Mouse (Mus musculus): ENCODE measurements around the gene Vat1. TPM values are rescaled to one million over a fixed set of nuclear protein-coding genes. Genes with fewer than 3 reads are reported as not detected.

Gene Vat1
- polyA plus RNA-seq, 1 experiment from 2014 or later, result 95.6 TPM

- TF ChIP-seq CTCF (IDR thresholded peaks at IDR 0.05; ENCODE audit: low read depth), result no peak
- ATAC-seq, result no peak
- H3K9ac ChIP-seq (ENCODE audit: low read depth, low read length), result no peak overlapping the region
- no peaks in the 10 kb centered on the region for H3K4me1 ChIP-seq (replicated peaks; ENCODE audit: control insufficient read depth, insufficient read depth, low read length)
- no peaks in the 10 kb centered on the region for H3K27me3 ChIP-seq (replicated peaks; ENCODE audit: control insufficient read depth, insufficient read depth, low read length)
- peaks cover 70% of the 10 kb centered on the region for H3K36me3 ChIP-seq (ENCODE audit: control insufficient read depth, insufficient read depth)
- no peak overlapping the region for H3K4me3 ChIP-seq (ENCODE audit: low read depth, low read length)
- no peak overlapping the region for H3K4me2 ChIP-seq (replicated peaks; ENCODE audit: low read depth)
- 85% methylated on average over 12 of the region's 12 CpGs for WGBS
- H3K9me3 ChIP-seq (ENCODE audit: control insufficient read depth), result no peaks in the 10 kb centered on the region
- H3K27ac ChIP-seq (ENCODE audit: low read depth, low read length), result no peak overlapping the region; the same call in 1 of the 2 replicates
Measured at GRCm38 (mm10) chr11:101458217-101458616, 7.8 kb downstream of the Vat1 start.

GRCm38 (mm10) chr11:101457631-101458030, 8.4 kb downstream of the Vat1 start:
- Histone ChIP-seq H3K9me3 (ENCODE audit: control insufficient read depth) (no peaks in the 10 kb centered on the region), H3K27ac (ENCODE audit: low read depth, low read length) (no peak overlapping the region; the same call in 1 of the 2 replicates), H3K36me3 (ENCODE audit: control insufficient read depth, insufficient read depth) (peaks cover 68% of the 10 kb centered on the region), H3K4me2 (replicated peaks; ENCODE audit: low read depth) (no peak overlapping the region), H3K27me3 (replicated peaks; ENCODE audit: control insufficient read depth, insufficient read depth, low read length) (no peaks in the 10 kb centered on the region), H3K4me1 (replicated peaks; ENCODE audit: control insufficient read depth, insufficient read depth, low read length) (no peaks in the 10 kb centered on the region), H3K4me3 (ENCODE audit: low read depth, low read length) (no peak overlapping the region), H3K9ac (ENCODE audit: low read depth, low read length) (no peak overlapping the region)
- TF ChIP-seq CTCF (IDR thresholded peaks at IDR 0.05; ENCODE audit: low read depth), result no peak
- 91% methylated on average over 9 of the region's 9 CpGs for WGBS
- no peak for ATAC-seq

- TF ChIP-seq CTCF (IDR thresholded peaks at IDR 0.05; ENCODE audit: low read depth), result no peak
- Histone ChIP-seq H3K36me3 (ENCODE audit: control insufficient read depth, insufficient read depth) (peaks cover 51% of the 10 kb centered on the region), H3K27me3 (replicated peaks; ENCODE audit: control insufficient read depth, insufficient read depth, low read length) (no peaks in the 10 kb centered on the region), H3K27ac (ENCODE audit: low read depth, low read length) (no peak overlapping the region), H3K9me3 (ENCODE audit: control insufficient read depth) (no peaks in the 10 kb centered on the region), H3K4me3 (ENCODE audit: low read depth, low read length) (no peak overlapping the region), H3K4me2 (replicated peaks; ENCODE audit: low read depth) (no peak overlapping the region), H3K9ac (ENCODE audit: low read depth, low read length) (no peak overlapping the region), H3K4me1 (replicated peaks; ENCODE audit: control insufficient read depth, insufficient read depth, low read length) (no peaks in the 10 kb centered on the region)
- ATAC-seq, result no peak
- 53% methylated on average over 7 of the region's 7 CpGs for WGBS
Measured at GRCm38 (mm10) chr11:101455627-101456026, 10.4 kb downstream of the Vat1 start.

- no peaks in the 10 kb centered on the region for H3K4me1 ChIP-seq (replicated peaks; ENCODE audit: control insufficient read depth, insufficient read depth, low read length)
- no peak for TF ChIP-seq CTCF (IDR thresholded peaks at IDR 0.05; ENCODE audit: low read depth)
- H3K4me2 ChIP-seq (replicated peaks; ENCODE audit: low read depth), result no peak overlapping the region
- peaks cover 42% of the 10 kb centered on the region for H3K36me3 ChIP-seq (ENCODE audit: control insufficient read depth, insufficient read depth)
- no peak for ATAC-seq
- no peaks in the 10 kb centered on the region for H3K9me3 ChIP-seq (ENCODE audit: control insufficient read depth)
- H3K4me3 ChIP-seq (ENCODE audit: low read depth, low read length), result no peak overlapping the region
- no peaks in the 10 kb centered on the region for H3K27me3 ChIP-seq (replicated peaks; ENCODE audit: control insufficient read depth, insufficient read depth, low read length)
- no peak overlapping the region for H3K9ac ChIP-seq (ENCODE audit: low read depth, low read length)
- WGBS, result 62% methylated on average over 6 of the region's 6 CpGs
- H3K27ac ChIP-seq (ENCODE audit: low read depth, low read length), result no peak overlapping the region
Measured at GRCm38 (mm10) chr11:101454702-101455101, 11.3 kb downstream of the Vat1 start.

- no peak overlapping the region for H3K9ac ChIP-seq (ENCODE audit: low read depth, low read length)
- H3K27me3 ChIP-seq (replicated peaks; ENCODE audit: control insufficient read depth, insufficient read depth, low read length), result no peaks in the 10 kb centered on the region
- no peaks in the 10 kb centered on the region for H3K9me3 ChIP-seq (ENCODE audit: control insufficient read depth)
- H3K36me3 ChIP-seq (ENCODE audit: control insufficient read depth, insufficient read depth), result peaks cover 17% of the 10 kb centered on the region
- no peak for TF ChIP-seq CTCF (IDR thresholded peaks at IDR 0.05; ENCODE audit: low read depth)
- ATAC-seq, result peak; percentile 62
- H3K4me3 ChIP-seq (ENCODE audit: low read depth, low read length), result no peak overlapping the region
- peak overlapping the region; percentile 51 for H3K4me2 ChIP-seq (replicated peaks; ENCODE audit: low read depth)
- peak overlapping the region; percentile 51 for H3K27ac ChIP-seq (ENCODE audit: low read depth, low read length)
- WGBS, result 49% methylated on average over 10 of the region's 10 CpGs
- H3K4me1 ChIP-seq (replicated peaks; ENCODE audit: control insufficient read depth, insufficient read depth, low read length), result 0 out of 2 replicates have a peak, but pooled peaks cover 5% of the 10 kb centered on the region
Measured at GRCm38 (mm10) chr11:101452093-101452774, 13.8 kb downstream of the Vat1 start.

- H3K36me3 ChIP-seq (ENCODE audit: control insufficient read depth, insufficient read depth), result peaks cover 14% of the 10 kb centered on the region; the same call in 1 of the 2 replicates
- H3K4me1 ChIP-seq (replicated peaks; ENCODE audit: control insufficient read depth, insufficient read depth, low read length), result 0 out of 2 replicates have a peak, but pooled peaks cover 5% of the 10 kb centered on the region
- H3K27me3 ChIP-seq (replicated peaks; ENCODE audit: control insufficient read depth, insufficient read depth, low read length), result no peaks in the 10 kb centered on the region
- TF ChIP-seq CTCF (IDR thresholded peaks at IDR 0.05; ENCODE audit: low read depth), result no peak
- no peak overlapping the region for H3K9ac ChIP-seq (ENCODE audit: low read depth, low read length)
- ATAC-seq, result no peak
- H3K27ac ChIP-seq (ENCODE audit: low read depth, low read length), result peak overlapping the region; percentile 51; the same call in 1 of the 2 replicates
- H3K4me3 ChIP-seq (ENCODE audit: low read depth, low read length), result no peak overlapping the region
- H3K4me2 ChIP-seq (replicated peaks; ENCODE audit: low read depth), result peak overlapping the region; percentile 51
- 74% methylated on average over 10 of the region's 10 CpGs for WGBS
- no peaks in the 10 kb centered on the region for H3K9me3 ChIP-seq (ENCODE audit: control insufficient read depth)
Measured at GRCm38 (mm10) chr11:101451536-101451935, 14.5 kb downstream of the Vat1 start.
